Mouse (Mus musculus) myocyte (in vitro differentiated cells): ENCODE measurements around the gene 2010109A12Rik.

ENCODE experiments used
- CEBPB ChIP-seq: IDR thresholded peaks from 2 replicates; pipeline ENCODE4 v1.6.1; 2011; ENCODE audit warnings: mild to moderate bottlenecking, moderate library complexity; ENCODE audit not compliant: poor library complexity, insufficient read depth, severe bottlenecking
- E2F4 ChIP-seq: IDR thresholded peaks from one replicate; pipeline ENCODE4 v1.6.1; 2011; ENCODE audit warnings: mild to moderate bottlenecking, control low read depth, moderate library complexity; ENCODE audit not compliant: insufficient read depth
- MYOD1 ChIP-seq, 3 experiments: IDR thresholded peaks; one replicate each; pipeline ENCODE4 v1.6.1; 2011; ENCODE audit warnings: control low read depth in 2 of 3, low read depth in 2 of 3, mild to moderate bottlenecking in 2 of 3, moderate library complexity in 1 of 3; ENCODE audit not compliant: insufficient read length in 2 of 3, control insufficient read depth in 1 of 3
- MYOG ChIP-seq, 3 experiments: IDR thresholded peaks; one replicate each; pipeline ENCODE4 v1.6.1; 2011; ENCODE audit warnings: control low read depth in 2 of 3, low read depth in 2 of 3, mild to moderate bottlenecking in 2 of 3; ENCODE audit not compliant: insufficient read length in 2 of 3, control insufficient read depth in 1 of 3, insufficient read depth in 1 of 3
- POLR2A ChIP-seq: IDR thresholded peaks from one replicate; pipeline ENCODE4 v1.6.1; 2011; ENCODE audit warnings: low read depth, mild to moderate bottlenecking, control low read depth, moderate library complexity; ENCODE audit not compliant: insufficient read length
- REST ChIP-seq: IDR thresholded peaks from one replicate; pipeline ENCODE4 v1.6.1; 2011; ENCODE audit warnings: mild to moderate bottlenecking, control low read depth, moderate library complexity; ENCODE audit not compliant: insufficient read depth, insufficient read length
- TCF12 ChIP-seq: IDR thresholded peaks from one replicate; pipeline ENCODE4 v1.6.1; 2011; ENCODE audit warnings: mild to moderate bottlenecking, control low read depth; ENCODE audit not compliant: poor library complexity, insufficient read depth, severe bottlenecking
- USF1 ChIP-seq: IDR thresholded peaks from one replicate; pipeline ENCODE4 v1.6.1; 2011; ENCODE audit warnings: low read depth, mild to moderate bottlenecking, control low read depth, moderate library complexity

GRCm38 (mm10) chr5:93168654-93169053 is 37.7 kb upstream of the 2010109A12Rik start:
- TF ChIP-seq REST = no peak
- TF ChIP-seq E2F4 = no peak
- TF ChIP-seq MYOG (IDR thresholded peaks at IDR 0.05; ENCODE audit: control insufficient read depth in 1 of 3, insufficient read depth in 1 of 3, insufficient read length in 2 of 3, low read depth in 2 of 3) = no peak
- no peak for TF ChIP-seq MYOD1 (IDR thresholded peaks at IDR 0.05; ENCODE audit: control insufficient read depth in 1 of 3, insufficient read length in 2 of 3, low read depth in 2 of 3)
- no peak for TF ChIP-seq CEBPB
- TF ChIP-seq POLR2A = no peak
- no peak for TF ChIP-seq TCF12
- no peak for TF ChIP-seq USF1
